Mouse (Mus musculus) lung, embryonic 15.5 days (tissue): ENCODE data around the gene Myh7b. TPM values are rescaled to one million over a fixed set of nuclear protein-coding genes. Genes with fewer than 3 reads are reported as not detected.
A peak's percentile ranks its signal among the peaks of the same experiment; 100 is the strongest.

Source experiments
- ATAC-seq: fragments of 200-750 bp; cut with Nextera tagmentation; 2 replicates; pipeline ENCODE4 v1.8.0; 2017; ENCODE audit warnings: moderate number of reproducible peaks, borderline replicate concordance; ENCODE audit not compliant: low FRiP score, low TSS enrichment; ENCODE audit errors: extremely low read depth
- H3K27ac ChIP-seq: fragments of 300-500 bp; sonication (generic); 2 replicates; pipeline ENCODE4 v1.5.1; 2015; ENCODE audit warnings: moderate library complexity, mild to moderate bottlenecking, inconsistent platforms
- H3K27me3 ChIP-seq: fragments of 300-500 bp; sonication (generic); 2 replicates; pipeline ENCODE4 v1.6.1; 2015; ENCODE audit warnings: inconsistent platforms
- H3K36me3 ChIP-seq: fragments of 300-500 bp; sonication (generic); 2 replicates; pipeline ENCODE4 v1.6.1; 2015; ENCODE audit warnings: inconsistent platforms
- H3K4me1 ChIP-seq: fragments of 300-500 bp; sonication (generic); 2 replicates; pipeline ENCODE4 v1.6.1; 2015; ENCODE audit warnings: inconsistent platforms
- H3K4me2 ChIP-seq: fragments of 300-500 bp; sonication (generic); 2 replicates; pipeline ENCODE4 v1.6.1; 2015; ENCODE audit warnings: inconsistent platforms, mild to moderate bottlenecking, moderate library complexity
- H3K4me3 ChIP-seq: fragments of 300-500 bp; sonication (generic); 2 replicates; pipeline ENCODE4 v1.5.1; 2015; ENCODE audit warnings: mild to moderate bottlenecking, inconsistent platforms
- H3K9ac ChIP-seq: fragments of 300-500 bp; sonication (generic); 2 replicates; pipeline ENCODE4 v1.6.1; 2015; ENCODE audit warnings: inconsistent platforms
- H3K9me3 ChIP-seq: fragments of 300-500 bp; sonication (generic); 2 replicates; pipeline ENCODE4 v1.6.1; 2016; ENCODE audit warnings: inconsistent platforms
- WGBS: fragments of 180-500 bp; shearing (Covaris S2); methylation state at CpG from one replicate; pipeline ENCODE4 v1.1.7; 2015; 5-methylcytosine and 5-hydroxymethylcytosine counted together
- polyA plus RNA-seq: library from polyadenylated mRNA; unstranded; fragments of >200 nt; fragmentation: Nextera tagmentation; extraction: Ambion mirVana; gene quantifications from 2 replicates; pipeline ENCODE4 v1.2.1, GENCODE M21; 2015

Myh7b gene
- polyA plus RNA-seq, 1 experiment from 2014 or later: 0.85 TPM

DNA sequence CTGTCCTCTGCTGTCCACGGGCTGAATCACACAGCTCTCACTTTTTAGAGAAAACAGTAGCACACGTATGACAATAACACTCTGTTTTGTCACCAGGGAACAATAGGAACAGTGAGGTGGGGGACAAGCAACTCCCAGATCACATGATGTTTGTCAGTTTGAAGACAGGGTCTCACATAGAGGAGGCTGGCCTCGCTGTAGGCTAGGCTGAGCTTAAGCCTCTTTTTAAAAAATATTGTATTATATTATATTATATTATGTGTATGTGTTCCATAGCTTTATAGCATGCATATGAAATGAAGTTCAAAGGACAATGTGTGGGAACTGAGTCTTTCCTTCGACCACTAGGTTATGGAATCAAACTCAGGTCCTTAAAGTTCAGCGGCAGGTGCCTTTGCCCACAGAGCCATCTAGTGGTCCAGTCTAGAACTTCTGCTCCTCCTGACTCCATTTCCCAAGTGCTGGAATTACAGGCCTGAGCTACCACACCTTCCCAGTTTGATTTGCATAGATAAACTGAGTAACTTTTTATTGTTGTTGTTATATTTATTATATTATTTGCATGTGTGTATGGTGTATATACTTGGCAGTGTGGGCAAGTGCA lies 27.0 kb upstream of the Myh7b start:
- no peak overlapping the region for H3K4me3 ChIP-seq
- no peak overlapping the region for H3K27ac ChIP-seq
- H3K4me2 ChIP-seq: no peak overlapping the region
- 0 out of 2 replicates have a peak, but pooled peaks cover 7% of the 10 kb centered on the region for H3K4me1 ChIP-seq
- H3K9me3 ChIP-seq: no peaks in the 10 kb centered on the region
- WGBS: 42% methylated on average over 5 of the region's 5 CpGs
- H3K36me3 ChIP-seq: no peaks in the 10 kb centered on the region
- ATAC-seq: no peak
- no peaks in the 10 kb centered on the region for H3K27me3 ChIP-seq
- H3K9ac ChIP-seq: no peak overlapping the region

DNA sequence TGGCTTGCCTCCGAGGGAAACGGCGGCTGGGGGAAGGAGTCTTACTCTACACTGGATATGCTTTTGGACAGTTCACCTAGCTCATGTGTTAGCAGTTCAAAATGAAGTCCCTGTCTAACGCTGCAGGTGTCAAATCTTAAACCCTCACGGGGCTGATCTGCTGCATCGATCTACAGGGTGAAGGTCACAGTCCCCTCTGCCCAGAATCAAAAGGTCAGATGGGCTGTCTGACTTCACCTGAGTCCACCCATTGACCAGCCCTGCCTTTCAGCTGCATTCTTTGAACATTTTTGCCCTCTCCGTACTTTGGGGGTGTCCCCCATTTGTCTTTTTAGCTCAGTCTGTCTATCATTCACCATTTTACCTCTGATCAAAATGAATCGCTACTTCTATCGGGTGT lies 25.9 kb upstream of the Myh7b start:
- Histone ChIP-seq H3K9me3 (no peaks in the 10 kb centered on the region), H3K36me3 (no peaks in the 10 kb centered on the region), H3K27me3 (no peaks in the 10 kb centered on the region), H3K4me1 (0 out of 2 replicates have a peak, but pooled peaks cover 7% of the 10 kb centered on the region), H3K9ac (no peak overlapping the region), H3K4me3 (no peak overlapping the region), H3K27ac (no peak overlapping the region), H3K4me2 (no peak overlapping the region)
- ATAC-seq: no peak
- WGBS: 84% methylated on average over 9 of the region's 9 CpGs

DNA sequence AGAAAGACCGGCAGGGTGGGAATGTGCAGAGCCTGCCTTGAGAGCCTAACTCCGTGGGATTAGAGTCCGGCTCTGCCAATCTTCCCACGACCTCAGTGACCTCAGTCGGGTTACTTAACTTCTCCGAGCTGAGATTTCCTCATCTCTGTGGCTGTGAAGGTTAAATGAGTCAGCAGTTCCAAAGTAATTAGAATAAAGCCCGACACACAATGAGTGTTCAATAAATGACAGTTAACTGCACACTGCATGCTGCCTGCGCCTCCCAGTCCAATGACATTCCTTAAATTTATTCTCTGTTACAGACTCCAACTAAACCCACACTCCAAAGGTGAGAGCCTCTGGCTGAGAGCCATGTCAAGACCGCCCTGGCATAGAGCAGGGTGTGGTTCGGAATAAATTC lies 25.5 kb upstream of the Myh7b start:
- Histone ChIP-seq H3K36me3 (no peaks in the 10 kb centered on the region), H3K27ac (no peak overlapping the region), H3K9ac (no peak overlapping the region), H3K27me3 (no peaks in the 10 kb centered on the region), H3K4me1 (0 out of 2 replicates have a peak, but pooled peaks cover 7% of the 10 kb centered on the region), H3K4me3 (no peak overlapping the region), H3K4me2 (no peak overlapping the region; the same call in 1 of the 2 replicates), H3K9me3 (no peaks in the 10 kb centered on the region)
- 0 out of 2 replicates have a peak, but pooled peaks have one; percentile 55 for ATAC-seq
- 52% methylated on average over 10 of the region's 10 CpGs for WGBS

DNA sequence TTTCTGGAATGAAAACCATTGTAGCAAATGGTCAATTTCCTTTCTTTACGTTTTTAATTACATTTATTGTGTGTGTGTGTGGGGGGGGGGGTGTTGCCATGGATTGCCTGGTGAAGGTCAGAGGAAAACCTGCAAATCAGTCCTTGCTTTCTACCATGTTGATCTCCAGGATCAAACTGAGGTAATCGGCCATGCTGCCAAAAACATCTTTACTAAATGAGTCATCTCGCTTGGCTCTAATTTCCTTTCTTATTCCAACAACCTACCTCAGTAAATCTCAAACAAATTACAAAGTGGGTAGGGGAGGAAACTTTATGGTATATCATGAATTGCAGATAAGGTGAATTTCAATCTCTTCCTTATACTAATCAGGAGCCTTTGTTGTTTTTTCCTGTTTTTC lies 22.9 kb upstream of the Myh7b start:
- H3K9ac ChIP-seq: no peak overlapping the region
- H3K4me2 ChIP-seq: no peak overlapping the region
- ATAC-seq: no peak
- H3K4me3 ChIP-seq: no peak overlapping the region
- 76% methylated on average over 3 of the region's 3 CpGs for WGBS
- H3K27me3 ChIP-seq: no peaks in the 10 kb centered on the region
- H3K27ac ChIP-seq: no peak overlapping the region
- H3K4me1 ChIP-seq: peaks cover 20% of the 10 kb centered on the region
- no peaks in the 10 kb centered on the region for H3K9me3 ChIP-seq
- no peaks in the 10 kb centered on the region for H3K36me3 ChIP-seq

DNA sequence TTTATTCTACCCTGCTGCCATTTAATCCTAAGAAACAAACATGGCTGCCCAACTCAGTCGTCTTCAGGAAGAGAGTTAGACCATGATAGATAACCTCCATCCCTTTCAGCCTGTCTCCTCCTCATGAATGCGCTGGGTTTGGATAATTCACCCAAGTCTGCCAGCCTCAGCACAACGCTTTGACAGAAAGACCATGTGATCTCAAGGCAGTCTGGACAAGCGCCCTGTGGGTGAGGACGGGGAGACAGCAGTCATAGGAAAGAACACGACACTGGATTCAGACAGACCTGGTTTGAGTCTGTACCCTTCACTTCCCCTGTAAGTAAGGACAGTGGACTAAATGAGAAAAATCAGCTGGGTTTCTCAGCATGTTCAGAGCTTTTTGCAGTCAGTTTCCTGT lies 21.5 kb upstream of the Myh7b start:
- Histone ChIP-seq H3K9ac (no peak overlapping the region), H3K36me3 (no peaks in the 10 kb centered on the region), H3K9me3 (no peaks in the 10 kb centered on the region), H3K27ac (no peak overlapping the region), H3K27me3 (no peaks in the 10 kb centered on the region), H3K4me3 (no peak overlapping the region), H3K4me2 (no peak overlapping the region), H3K4me1 (peaks cover 20% of the 10 kb centered on the region)
- 72% methylated on average over 6 of the region's 6 CpGs for WGBS
- ATAC-seq: no peak

DNA sequence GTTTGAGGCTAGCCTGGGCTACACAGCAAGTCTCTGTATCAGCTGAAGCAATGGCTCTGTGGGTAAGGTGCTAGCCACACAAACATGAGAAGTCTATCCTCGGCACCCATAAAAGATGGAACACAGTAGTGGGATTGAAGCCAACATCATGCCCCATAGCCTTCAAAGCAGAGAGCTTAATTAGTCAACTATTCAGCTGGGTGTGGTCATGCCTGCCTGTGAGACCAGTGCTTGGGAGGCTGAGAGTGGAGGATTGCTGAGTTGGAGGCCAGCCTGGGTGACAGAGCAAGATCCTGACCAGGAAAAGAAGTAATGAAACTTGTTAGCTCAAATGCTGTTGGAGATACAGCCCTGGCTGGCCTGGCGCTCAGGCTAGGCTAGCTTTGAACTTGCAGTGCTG lies 20.1 kb upstream of the Myh7b start:
- no peaks in the 10 kb centered on the region for H3K27me3 ChIP-seq
- WGBS: 80% methylated on average over 2 of the region's 2 CpGs
- H3K4me3 ChIP-seq: no peak overlapping the region
- no peak overlapping the region; the same call in 1 of the 2 replicates for H3K4me2 ChIP-seq
- H3K9ac ChIP-seq: no peak overlapping the region
- no peaks in the 10 kb centered on the region for H3K36me3 ChIP-seq
- no peaks in the 10 kb centered on the region for H3K9me3 ChIP-seq
- ATAC-seq: no peak
- no peak overlapping the region for H3K27ac ChIP-seq
- H3K4me1 ChIP-seq: peaks cover 15% of the 10 kb centered on the region

DNA sequence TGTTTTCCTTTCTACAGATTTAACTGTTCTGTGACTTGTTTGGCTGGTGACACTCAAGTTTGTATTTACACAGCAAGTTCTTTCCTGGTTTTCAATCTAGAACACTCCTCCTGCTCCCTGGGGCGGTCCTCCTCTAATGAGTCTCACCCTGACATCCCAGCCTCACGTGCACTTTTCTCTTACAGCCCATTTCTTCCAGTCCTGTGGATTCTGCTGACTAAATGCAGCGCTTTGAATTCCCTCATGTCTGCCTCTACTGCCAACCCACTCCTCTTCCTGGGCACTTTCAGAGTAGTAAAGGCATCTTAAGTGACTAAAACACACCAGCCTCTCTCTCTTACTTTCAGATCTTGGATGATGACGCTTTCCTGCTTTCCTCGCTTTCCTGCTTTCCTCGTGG lies 19.3 kb upstream of the Myh7b start:
- Histone ChIP-seq H3K4me1 (peaks cover 18% of the 10 kb centered on the region), H3K4me3 (peak overlapping the region; percentile 62), H3K27ac (peak overlapping the region; percentile 81), H3K36me3 (no peaks in the 10 kb centered on the region), H3K9ac (peak overlapping the region; percentile 63), H3K4me2 (peak overlapping the region; percentile 66), H3K27me3 (no peaks in the 10 kb centered on the region), H3K9me3 (no peaks in the 10 kb centered on the region)
- 6% methylated on average over 6 of the region's 6 CpGs for WGBS
- no peak for ATAC-seq

DNA sequence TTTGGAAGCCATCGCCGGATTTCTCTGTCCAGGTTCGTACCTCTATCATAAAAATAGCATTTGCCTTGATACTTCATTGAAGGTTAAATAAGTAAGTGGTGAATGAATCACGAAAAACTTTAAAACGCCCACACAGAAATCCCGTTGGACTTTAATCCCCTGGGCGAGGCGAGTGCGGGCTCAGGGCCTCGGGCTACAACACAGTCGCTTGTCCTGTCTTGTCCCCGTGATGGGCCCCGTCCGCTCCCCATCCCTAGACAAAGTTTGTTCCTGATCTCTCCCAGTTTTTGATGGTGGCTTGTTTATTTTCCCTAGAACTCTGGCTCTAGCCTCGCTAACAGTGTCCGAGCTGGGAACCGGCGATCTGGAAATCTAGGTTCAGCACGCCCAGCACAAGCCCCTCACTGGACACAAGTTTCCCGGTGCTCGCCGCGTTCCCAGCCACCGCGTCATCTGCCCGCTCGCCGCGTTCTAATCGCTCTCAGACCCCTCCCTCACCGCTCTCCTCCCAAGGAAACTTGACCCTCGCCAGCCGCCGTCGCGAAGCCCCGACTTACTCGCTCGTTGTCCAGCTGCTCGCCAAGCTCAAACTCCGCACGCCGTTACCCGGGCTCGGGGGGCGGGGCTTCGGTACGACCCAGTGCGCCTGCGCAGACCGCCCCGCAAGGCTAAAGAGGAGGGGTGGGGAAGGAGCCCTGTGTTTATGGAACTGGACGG lies 18.7 kb upstream of the Myh7b start, which contains the start of gene Gss:
TSS of gene Gss (minus strand) at position 674 of the 717 bp plus-strand sequence.
- H3K27me3 ChIP-seq: no peaks in the 10 kb centered on the region
- peak within 1 kb of the TSS; percentile 62 for H3K4me3 ChIP-seq
- peak within 1 kb of the TSS; percentile 63 for H3K9ac ChIP-seq
- peak within 1 kb of the TSS; percentile 66 for H3K4me2 ChIP-seq
- H3K4me1 ChIP-seq: peaks cover 18% of the 10 kb centered on the region
- peak within 1 kb of the TSS; percentile 81 for H3K27ac ChIP-seq
- peak; percentile 90 for ATAC-seq
- under 1% methylated on average over 53 of the region's 53 CpGs for WGBS
- H3K36me3 ChIP-seq: no peaks in the 10 kb centered on the region
- no peaks in the 10 kb centered on the region for H3K9me3 ChIP-seq

DNA sequence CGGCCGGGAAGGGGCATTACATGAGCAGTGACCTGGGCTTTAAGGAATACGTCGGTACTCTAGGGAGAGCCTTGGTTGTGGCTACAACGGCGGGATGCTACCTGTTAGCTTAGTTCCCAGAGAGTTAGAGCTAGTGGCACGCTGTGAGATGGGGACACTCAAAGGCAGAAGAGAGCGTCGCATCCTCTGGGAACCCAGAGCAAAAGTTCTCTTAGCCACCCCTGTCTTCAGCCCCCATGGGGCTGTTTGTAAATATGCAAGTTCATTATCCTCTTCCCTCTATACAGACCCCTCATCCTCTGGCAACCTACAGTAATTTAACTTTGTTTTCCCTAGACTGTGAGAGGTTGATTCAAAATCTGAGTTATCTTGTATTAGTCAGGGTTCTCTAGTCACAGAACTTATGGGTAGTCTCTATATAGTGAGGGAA lies 18.1 kb upstream of the Myh7b start:
- Histone ChIP-seq H3K36me3 (no peaks in the 10 kb centered on the region), H3K4me1 (peaks cover 18% of the 10 kb centered on the region), H3K9me3 (no peaks in the 10 kb centered on the region), H3K27ac (peak overlapping the region; percentile 66), H3K4me2 (peak overlapping the region; percentile 66), H3K4me3 (peak overlapping the region; percentile 62), H3K9ac (peak overlapping the region; percentile 60), H3K27me3 (no peaks in the 10 kb centered on the region)
- under 1% methylated on average over 9 of the region's 9 CpGs for WGBS
- ATAC-seq: no peak

DNA sequence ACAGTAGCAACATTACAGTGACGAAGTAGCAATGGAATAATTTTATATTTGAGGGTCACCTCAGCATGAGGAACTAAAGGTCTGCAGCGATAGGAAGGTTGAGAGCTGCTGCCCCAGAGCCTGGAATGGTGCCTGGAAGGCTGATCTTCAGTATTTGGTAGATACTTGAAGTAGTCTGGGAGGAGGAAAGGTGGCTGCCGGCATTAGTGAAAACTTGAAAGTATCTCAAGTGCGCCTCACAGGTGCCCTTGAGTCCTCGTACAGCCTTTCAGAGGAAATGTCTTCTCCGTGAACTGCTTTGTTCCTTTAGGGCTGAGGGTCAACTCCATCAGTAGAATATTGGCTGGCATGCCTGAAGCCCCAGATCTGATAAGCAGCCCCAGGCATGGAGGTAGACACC lies 15.5 kb upstream of the Myh7b start:
- no peaks in the 10 kb centered on the region for H3K27me3 ChIP-seq
- no peaks in the 10 kb centered on the region for H3K9me3 ChIP-seq
- peak overlapping the region; percentile 39; the same call in 1 of the 2 replicates for H3K27ac ChIP-seq
- ATAC-seq: no peak
- peaks cover 18% of the 10 kb centered on the region for H3K4me1 ChIP-seq
- no peaks in the 10 kb centered on the region for H3K36me3 ChIP-seq
- WGBS: 54% methylated on average over 6 of the region's 6 CpGs
- no peak overlapping the region for H3K9ac ChIP-seq
- no peak overlapping the region for H3K4me2 ChIP-seq
- H3K4me3 ChIP-seq: no peak overlapping the region

DNA sequence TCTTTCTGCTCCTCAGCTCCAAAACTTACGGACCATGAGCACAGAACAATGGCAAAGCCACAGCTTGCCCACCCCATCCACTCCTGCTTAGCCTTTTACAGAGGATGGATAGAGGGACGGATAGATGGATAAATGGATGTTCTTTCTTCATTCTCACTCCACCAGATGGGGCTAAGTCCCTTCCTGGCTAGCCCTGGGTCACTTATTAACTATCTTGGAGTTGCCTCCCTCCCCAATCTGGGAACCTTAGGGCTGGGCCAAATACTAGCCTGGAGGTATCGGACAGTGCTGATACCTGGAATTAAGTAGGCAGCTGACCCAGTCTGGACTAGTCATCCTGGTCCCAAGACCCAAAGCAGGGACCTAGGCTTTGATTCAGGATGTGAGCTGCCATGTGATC lies 7.3 kb upstream of the Myh7b start:
- no peak for ATAC-seq
- Histone ChIP-seq H3K36me3 (no peaks in the 10 kb centered on the region), H3K27me3 (no peaks in the 10 kb centered on the region), H3K27ac (no peak overlapping the region), H3K4me2 (no peak overlapping the region), H3K4me3 (no peak overlapping the region), H3K4me1 (no peaks in the 10 kb centered on the region), H3K9me3 (no peaks in the 10 kb centered on the region), H3K9ac (no peak overlapping the region)
- 54% methylated on average over 3 of the region's 3 CpGs for WGBS

DNA sequence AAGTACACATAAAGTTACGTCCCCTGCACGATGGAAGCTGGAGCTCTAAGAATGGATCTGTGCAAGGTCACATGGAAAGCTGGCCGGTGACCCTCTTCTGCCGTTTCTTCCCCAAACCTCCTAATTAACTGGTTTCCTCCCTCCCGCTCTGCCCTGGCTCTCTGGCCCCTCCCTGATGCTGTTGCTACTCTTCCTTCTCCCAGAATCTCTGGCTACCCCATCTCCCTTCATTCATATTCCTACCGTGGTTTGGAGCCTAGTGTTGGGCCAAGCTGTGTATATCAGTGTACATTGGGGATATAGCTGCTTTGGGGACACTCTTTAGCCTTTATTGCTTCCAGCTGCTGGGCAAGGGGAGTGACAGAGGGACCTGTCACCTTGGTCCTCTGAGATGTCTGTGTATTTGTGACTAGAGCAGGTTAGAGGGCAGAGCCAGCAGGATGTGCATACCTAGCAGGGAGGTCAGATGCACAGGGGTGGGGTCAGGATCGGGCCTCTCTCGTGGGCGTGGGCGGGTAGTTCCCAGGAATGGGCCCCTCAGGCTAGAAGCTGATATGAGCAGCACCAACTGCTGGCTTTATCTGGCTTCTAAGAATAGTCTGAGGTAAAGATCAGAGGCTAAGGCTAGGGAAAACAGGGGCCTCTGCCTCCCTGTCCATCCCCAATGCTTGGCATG lies 6.3 kb upstream of the Myh7b start:
- H3K9me3 ChIP-seq: no peaks in the 10 kb centered on the region
- H3K27ac ChIP-seq: no peak overlapping the region
- peak; percentile 43; the same call in 1 of the 2 replicates for ATAC-seq
- H3K9ac ChIP-seq: no peak overlapping the region
- H3K4me3 ChIP-seq: no peak overlapping the region
- H3K4me2 ChIP-seq: no peak overlapping the region
- H3K36me3 ChIP-seq: no peaks in the 10 kb centered on the region
- no peaks in the 10 kb centered on the region for H3K27me3 ChIP-seq
- WGBS: 37% methylated on average over 10 of the region's 10 CpGs
- H3K4me1 ChIP-seq: no peaks in the 10 kb centered on the region
